Mouse (Mus musculus): ENCODE results near the gene Fabp2. TPM values are rescaled to one million over a fixed set of nuclear protein-coding genes. Genes with fewer than 3 reads are reported as not detected.

Gene Fabp2
- total and polyA plus RNA-seq, 2 experiments = 6.8 to 104 TPM

DNA sequence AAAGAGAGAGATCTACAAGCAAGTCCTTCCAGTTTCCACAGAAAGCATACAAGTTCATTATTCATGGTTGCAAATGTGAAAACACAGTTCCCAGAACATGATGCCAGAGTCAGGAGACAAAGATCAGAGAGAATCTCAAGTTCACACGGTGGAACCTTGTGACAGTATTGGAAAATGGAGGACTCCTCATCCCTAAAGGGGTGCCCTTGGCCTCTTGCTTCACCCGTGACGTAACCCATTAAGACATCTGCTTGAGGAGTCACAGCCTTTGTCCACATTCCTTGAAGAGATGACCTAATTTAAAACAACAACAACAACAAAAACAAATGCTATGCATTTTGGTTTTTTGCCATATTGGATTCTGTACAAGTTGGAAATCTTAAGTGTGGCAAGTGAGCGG is 29.8 kb upstream of the Fabp2 start:
- DNase-seq (ENCODE audit: extremely low read depth, low read depth, low spot score) = no peak
- Histone ChIP-seq H3K36me3 (ENCODE audit: control insufficient read depth, insufficient read depth, low read length) (no peaks in the 10 kb centered on the region), H3K27me3 (ENCODE audit: control insufficient read depth, insufficient read depth, low read length) (no peaks in the 10 kb centered on the region), H3K4me3 (ENCODE audit: insufficient read depth, low read depth, low read length) (no peak overlapping the region), H3K79me2 (ENCODE audit: control insufficient read depth, insufficient read depth, low read length) (no peaks in the 10 kb centered on the region), H3K27ac (replicated peaks; ENCODE audit: insufficient read depth, low read depth, low read length) (no peak overlapping the region), H3K9ac (ENCODE audit: low read depth, low read length) (no peak overlapping the region), H3K4me1 (ENCODE audit: control insufficient read depth, insufficient read depth, low read length) (peaks cover 13% of the 10 kb centered on the region)
- WGBS = 82% methylated on average over 4 of the region's 4 CpGs
- no peak for TF ChIP-seq POLR2A (IDR thresholded peaks at IDR 0.05; ENCODE audit: extremely low read depth, insufficient read depth, low read length)
- no peak for TF ChIP-seq CTCF (IDR thresholded peaks at IDR 0.05; ENCODE audit: low read depth, low read length)

- DNase-seq (ENCODE audit: extremely low read depth, low read depth, low spot score) = peak; percentile 81
- Histone ChIP-seq H3K27ac (replicated peaks; ENCODE audit: insufficient read depth, low read depth, low read length) (peak overlapping the region; percentile 81), H3K79me2 (ENCODE audit: control insufficient read depth, insufficient read depth, low read length) (no peaks in the 10 kb centered on the region), H3K9ac (ENCODE audit: low read depth, low read length) (no peak overlapping the region), H3K4me1 (ENCODE audit: control insufficient read depth, insufficient read depth, low read length) (peaks cover 16% of the 10 kb centered on the region; the same call in 1 of the 2 replicates), H3K27me3 (ENCODE audit: control insufficient read depth, insufficient read depth, low read length) (no peaks in the 10 kb centered on the region), H3K4me3 (ENCODE audit: insufficient read depth, low read depth, low read length) (no peak overlapping the region), H3K36me3 (ENCODE audit: control insufficient read depth, insufficient read depth, low read length) (no peaks in the 10 kb centered on the region)
- TF ChIP-seq CTCF (IDR thresholded peaks at IDR 0.05; ENCODE audit: low read depth, low read length) = no peak
- TF ChIP-seq POLR2A (IDR thresholded peaks at IDR 0.05; ENCODE audit: extremely low read depth, insufficient read depth, low read length) = no peak
- WGBS = 91% methylated on average over 1 of the region's 1 CpGs
These were observed 26.6 kb upstream of the Fabp2 start for GRCm38 (mm10) chr3:122868270-122868669.

DNA sequence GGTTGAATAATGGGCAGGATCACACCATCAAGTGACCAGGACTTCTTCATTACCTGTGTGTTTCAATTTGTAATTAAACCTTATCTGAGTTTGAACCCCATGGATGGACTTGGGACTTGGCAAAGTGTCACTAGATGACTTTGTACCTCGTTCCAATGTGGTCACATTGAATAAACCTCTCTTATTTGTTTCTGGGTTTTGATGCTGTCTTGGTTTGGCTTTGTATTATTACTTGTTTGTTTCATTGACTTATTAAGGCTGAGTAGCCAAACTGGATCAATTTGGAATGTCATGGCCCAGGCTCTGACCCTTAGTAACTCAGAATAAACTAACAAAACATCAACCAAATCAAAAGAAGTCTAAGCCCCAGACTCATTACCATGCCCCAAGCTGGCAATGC is 23.3 kb upstream of the Fabp2 start:
- TF ChIP-seq CTCF (IDR thresholded peaks at IDR 0.05; ENCODE audit: low read depth, low read length) (no peak), POLR2A (IDR thresholded peaks at IDR 0.05; ENCODE audit: extremely low read depth, insufficient read depth, low read length) (no peak)
- 28% methylated on average over 1 of the region's 1 CpGs for WGBS
- no peaks in the 10 kb centered on the region for H3K36me3 ChIP-seq (ENCODE audit: control insufficient read depth, insufficient read depth, low read length)
- H3K4me1 ChIP-seq (ENCODE audit: control insufficient read depth, insufficient read depth, low read length) = peaks cover 16% of the 10 kb centered on the region; the same call in 1 of the 2 replicates
- H3K79me2 ChIP-seq (ENCODE audit: control insufficient read depth, insufficient read depth, low read length) = no peaks in the 10 kb centered on the region
- H3K27ac ChIP-seq (replicated peaks; ENCODE audit: insufficient read depth, low read depth, low read length) = peak overlapping the region; percentile 65
- peak; percentile 93 for DNase-seq (ENCODE audit: extremely low read depth, low read depth, low spot score)
- no peak overlapping the region for H3K9ac ChIP-seq (ENCODE audit: low read depth, low read length)
- H3K27me3 ChIP-seq (ENCODE audit: control insufficient read depth, insufficient read depth, low read length) = no peaks in the 10 kb centered on the region
- H3K4me3 ChIP-seq (ENCODE audit: insufficient read depth, low read depth, low read length) = peak overlapping the region; percentile 16; the same call in 1 of the 2 replicates

GRCm38 (mm10) chr3:122876870-122877269 is 18.0 kb upstream of the Fabp2 start:
- DNase-seq (ENCODE audit: extremely low read depth, low read depth, low spot score) = no peak
- Histone ChIP-seq H3K27ac (replicated peaks; ENCODE audit: insufficient read depth, low read depth, low read length) (no peak overlapping the region), H3K36me3 (ENCODE audit: control insufficient read depth, insufficient read depth, low read length) (no peaks in the 10 kb centered on the region), H3K27me3 (ENCODE audit: control insufficient read depth, insufficient read depth, low read length) (no peaks in the 10 kb centered on the region), H3K79me2 (ENCODE audit: control insufficient read depth, insufficient read depth, low read length) (no peaks in the 10 kb centered on the region), H3K9ac (ENCODE audit: low read depth, low read length) (no peak overlapping the region), H3K4me3 (ENCODE audit: insufficient read depth, low read depth, low read length) (no peak overlapping the region), H3K4me1 (ENCODE audit: control insufficient read depth, insufficient read depth, low read length) (peaks cover 5% of the 10 kb centered on the region; the same call in 1 of the 2 replicates)
- 89% methylated on average over 2 of the region's 2 CpGs for WGBS
- no peak for TF ChIP-seq POLR2A (IDR thresholded peaks at IDR 0.05; ENCODE audit: extremely low read depth, insufficient read depth, low read length)
- no peak for TF ChIP-seq CTCF (IDR thresholded peaks at IDR 0.05; ENCODE audit: low read depth, low read length)

DNA sequence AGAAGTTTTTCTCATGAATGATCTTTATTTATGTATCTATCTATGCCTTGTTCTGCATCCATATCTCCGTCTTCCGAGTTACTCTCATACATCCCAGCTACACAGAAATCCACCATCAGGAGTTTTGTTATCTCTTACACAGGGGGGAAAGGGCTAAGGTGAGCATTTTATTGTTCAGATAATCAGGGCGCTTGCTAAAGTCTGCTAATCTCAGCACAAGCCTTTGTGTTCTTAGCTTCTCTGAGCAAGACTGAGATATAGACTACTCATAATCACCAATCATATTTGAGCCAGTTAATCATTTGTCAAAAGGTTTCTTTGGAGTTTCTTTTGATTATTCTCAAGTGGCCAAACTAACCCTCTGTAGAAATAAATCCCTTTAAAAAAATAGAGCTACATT is 17.3 kb upstream of the Fabp2 start:
- DNase-seq (ENCODE audit: extremely low read depth, low read depth, low spot score) = no peak
- no peaks in the 10 kb centered on the region for H3K36me3 ChIP-seq (ENCODE audit: control insufficient read depth, insufficient read depth, low read length)
- 82% methylated on average over 3 of the region's 3 CpGs for WGBS
- no peak overlapping the region for H3K9ac ChIP-seq (ENCODE audit: low read depth, low read length)
- no peak overlapping the region for H3K27ac ChIP-seq (replicated peaks; ENCODE audit: insufficient read depth, low read depth, low read length)
- no peak for TF ChIP-seq CTCF (IDR thresholded peaks at IDR 0.05; ENCODE audit: low read depth, low read length)
- TF ChIP-seq POLR2A (IDR thresholded peaks at IDR 0.05; ENCODE audit: extremely low read depth, insufficient read depth, low read length) = no peak
- peaks cover 3% of the 10 kb centered on the region; the same call in 1 of the 2 replicates for H3K4me1 ChIP-seq (ENCODE audit: control insufficient read depth, insufficient read depth, low read length)
- no peak overlapping the region for H3K4me3 ChIP-seq (ENCODE audit: insufficient read depth, low read depth, low read length)
- no peaks in the 10 kb centered on the region for H3K27me3 ChIP-seq (ENCODE audit: control insufficient read depth, insufficient read depth, low read length)
- H3K79me2 ChIP-seq (ENCODE audit: control insufficient read depth, insufficient read depth, low read length) = no peaks in the 10 kb centered on the region

DNA sequence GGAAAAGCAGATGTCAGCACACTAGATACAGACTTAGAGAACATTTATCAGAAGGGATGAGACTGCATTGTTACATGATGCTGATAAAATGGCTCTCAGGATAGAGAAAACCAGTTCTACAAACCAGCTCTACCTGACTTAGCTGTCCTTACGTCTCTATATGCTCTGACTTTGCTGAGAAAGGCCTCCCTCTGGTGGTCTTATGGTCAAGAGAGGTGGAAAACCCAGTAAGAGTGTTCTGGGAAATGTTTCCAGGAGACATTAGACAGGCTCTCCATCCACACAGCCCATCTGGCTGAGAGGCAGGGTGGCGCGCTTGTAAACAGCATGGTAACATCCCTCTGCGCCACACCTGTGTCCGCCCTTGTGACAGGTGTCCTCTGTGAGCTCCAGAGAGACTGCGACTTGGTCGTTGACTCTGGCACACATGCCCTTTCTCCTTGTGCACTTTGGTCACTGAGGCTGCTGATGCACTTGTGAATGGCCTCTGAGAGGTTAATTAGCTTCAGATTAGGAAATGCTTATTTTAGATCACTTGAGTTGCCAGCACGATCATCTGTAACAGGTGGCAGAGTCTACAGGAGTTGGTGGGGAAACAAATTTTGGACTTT is 16.1 kb upstream of the Fabp2 start:
- H3K4me3 ChIP-seq (ENCODE audit: insufficient read depth, low read depth, low read length) = no peak overlapping the region
- H3K27me3 ChIP-seq (ENCODE audit: control insufficient read depth, insufficient read depth, low read length) = no peaks in the 10 kb centered on the region
- H3K36me3 ChIP-seq (ENCODE audit: control insufficient read depth, insufficient read depth, low read length) = no peaks in the 10 kb centered on the region
- no peak overlapping the region for H3K9ac ChIP-seq (ENCODE audit: low read depth, low read length)
- peaks cover 3% of the 10 kb centered on the region; the same call in 1 of the 2 replicates for H3K4me1 ChIP-seq (ENCODE audit: control insufficient read depth, insufficient read depth, low read length)
- H3K27ac ChIP-seq (replicated peaks; ENCODE audit: insufficient read depth, low read depth, low read length) = no peak overlapping the region
- 56% methylated on average over 8 of the region's 8 CpGs for WGBS
- peak; percentile 84 for DNase-seq (ENCODE audit: extremely low read depth, low read depth, low spot score)
- H3K79me2 ChIP-seq (ENCODE audit: control insufficient read depth, insufficient read depth, low read length) = no peaks in the 10 kb centered on the region
- no peak for TF ChIP-seq CTCF (IDR thresholded peaks at IDR 0.05; ENCODE audit: low read depth, low read length)
- TF ChIP-seq POLR2A (IDR thresholded peaks at IDR 0.05; ENCODE audit: extremely low read depth, insufficient read depth, low read length) = no peak

Data from liver, adult 2 months (tissue).